Mouse (Mus musculus) gastrocnemius, postnatal 4 days (tissue): ENCODE results near the gene 9530068E07Rik. TPM values are rescaled to one million over a fixed set of nuclear protein-coding genes. Genes with fewer than 3 reads are reported as not detected.

Experiments used
- DNase-seq, 2 experiments: peaks; one replicate each; pipeline ENCODE4 v3.0.0; 2021 to 2022; ENCODE audit warnings: low spot score in 2 of 2, mixed read lengths in 2 of 2
- total RNA-seq, 2 experiments: library from RNA; stranded (reverse); gene quantifications; 2 replicates each; pipeline ENCODE4 v1.2.3; 2021

Gene 9530068E07Rik
- total RNA-seq, 2 experiments from 2014 or later, result 97.0 to 100 TPM

- no peak for DNase-seq
Measured at GRCm38 (mm10) chr11:52420296-52421052, 24.2 kb downstream of the 9530068E07Rik start.

DNA sequence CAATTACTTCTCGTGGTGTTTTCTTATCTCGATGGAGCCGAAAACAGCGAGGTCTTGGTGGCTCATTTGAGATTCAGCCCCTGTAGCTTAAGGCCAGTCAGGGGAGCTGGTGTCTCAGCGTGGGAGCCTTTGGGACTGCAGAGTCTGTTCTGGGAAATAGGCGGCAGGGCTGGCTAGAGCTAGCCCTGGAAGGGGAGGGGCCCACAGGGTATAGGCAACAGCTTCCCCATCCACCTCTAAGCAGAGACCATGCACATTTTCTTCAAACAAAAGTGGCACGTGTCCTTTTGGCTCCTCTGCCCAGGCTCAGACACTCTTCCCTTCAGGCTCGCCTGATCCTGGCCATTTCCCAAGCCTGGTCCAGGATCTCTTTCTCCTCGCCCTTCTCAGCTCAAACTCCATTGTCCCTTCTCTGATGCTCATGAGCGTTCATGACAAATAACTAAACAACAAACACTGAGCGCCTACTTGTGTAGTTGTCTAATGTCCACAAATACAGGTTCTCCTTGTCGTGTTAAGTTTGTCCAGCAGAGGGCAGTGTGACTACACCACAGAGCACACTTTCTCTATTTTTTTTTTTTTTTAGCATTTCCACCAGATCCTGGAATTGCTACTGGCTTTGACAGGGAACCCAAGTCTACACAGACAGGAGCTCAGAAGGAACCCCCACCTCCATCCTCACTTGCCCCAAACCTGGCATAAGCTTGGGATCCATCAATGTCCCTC lies 25.0 kb downstream of the 9530068E07Rik start:
- DNase-seq, result peak; percentile 34 to 49

- no peak for DNase-seq
Measured at GRCm38 (mm10) chr11:52429440-52429839, 33.2 kb downstream of the 9530068E07Rik start.

DNA sequence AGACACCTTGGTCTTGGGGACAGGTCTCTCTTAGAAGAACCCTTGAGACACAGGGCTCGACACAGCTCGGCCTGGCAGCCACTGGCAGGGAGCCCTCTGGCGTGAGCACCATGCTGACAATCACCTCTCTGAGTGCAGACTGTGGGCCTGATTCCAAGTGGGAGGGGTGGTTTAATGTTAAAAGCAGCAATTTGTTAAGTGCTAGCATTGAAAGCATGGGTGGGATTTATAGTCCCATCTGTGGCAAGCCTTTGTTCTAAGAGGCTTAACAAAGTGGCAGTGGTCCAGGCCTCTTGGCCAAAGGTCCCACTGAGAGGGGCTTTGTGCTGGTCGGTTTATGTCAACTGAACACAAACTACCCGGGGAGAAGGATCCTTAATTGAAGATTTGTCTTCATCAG lies 35.4 kb downstream of the 9530068E07Rik start:
- no peak for DNase-seq

DNA sequence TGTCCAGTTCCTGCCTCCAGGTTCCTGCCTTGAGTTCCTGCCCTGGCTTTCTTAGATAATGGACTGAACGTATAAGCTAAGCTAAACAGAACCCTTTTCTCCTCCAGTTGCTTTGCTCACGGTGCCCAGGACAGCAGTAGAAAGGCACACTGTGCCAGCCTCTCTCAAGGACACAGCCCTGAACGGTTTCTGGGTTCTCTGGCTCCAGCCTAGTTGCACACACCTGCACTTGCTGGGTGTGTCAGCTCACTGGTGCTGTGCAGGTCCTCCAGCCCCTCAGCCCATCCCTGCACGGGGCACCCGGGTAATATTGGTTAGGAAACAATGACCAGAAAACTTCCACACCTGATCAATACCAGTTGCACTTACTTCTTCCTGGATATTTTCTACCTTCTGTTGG lies 35.9 kb downstream of the 9530068E07Rik start:
- DNase-seq, result no peak

GRCm38 (mm10) chr11:52433076-52433796 lies 37.0 kb downstream of the 9530068E07Rik start:
- DNase-seq, result no peak

DNA sequence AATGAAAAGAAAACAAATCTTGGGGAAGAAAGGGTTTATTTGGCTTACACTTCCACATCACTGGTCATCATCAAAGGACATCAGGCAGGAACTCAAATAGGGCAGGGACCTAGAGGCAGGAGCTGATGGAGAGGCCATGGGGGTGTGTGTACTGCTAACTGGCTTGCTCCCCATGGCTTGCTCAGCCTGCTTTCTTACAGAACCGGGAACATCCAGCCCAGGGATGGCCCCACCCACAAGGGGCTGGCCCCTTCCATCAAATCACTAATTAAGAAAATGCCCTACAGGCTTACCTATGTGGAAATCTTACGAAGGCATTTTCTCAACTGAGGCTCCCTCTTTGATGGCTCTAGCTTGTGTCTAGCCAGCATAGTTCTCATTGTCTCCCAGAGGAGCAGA lies 37.6 kb downstream of the 9530068E07Rik start:
- DNase-seq, result no peak

GRCm38 (mm10) chr11:52435466-52435865 lies 39.2 kb downstream of the 9530068E07Rik start:
- no peak for DNase-seq

- no peak for DNase-seq
Measured at GRCm38 (mm10) chr11:52437123-52437522, 40.9 kb downstream of the 9530068E07Rik start.

DNA sequence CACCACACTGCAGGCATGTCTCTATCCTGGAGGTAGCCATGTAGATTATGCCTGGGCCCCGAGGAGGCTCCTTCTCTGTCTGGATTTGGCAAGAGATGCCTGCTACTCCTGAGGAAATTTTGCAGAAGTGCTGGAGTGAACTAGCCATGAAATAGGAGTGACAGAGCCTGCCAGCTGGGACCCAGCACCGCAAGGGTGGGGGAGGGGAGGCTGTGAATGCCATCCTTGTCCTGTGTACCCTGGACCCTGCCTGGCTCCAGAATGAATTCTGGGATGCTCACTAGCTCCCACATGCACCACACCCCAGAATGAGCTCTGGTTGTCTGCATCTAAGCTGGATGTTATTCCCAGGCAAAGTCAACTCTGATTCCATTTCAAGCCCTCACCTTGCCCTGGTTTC lies 44.9 kb downstream of the 9530068E07Rik start:
- DNase-seq, result no peak

DNA sequence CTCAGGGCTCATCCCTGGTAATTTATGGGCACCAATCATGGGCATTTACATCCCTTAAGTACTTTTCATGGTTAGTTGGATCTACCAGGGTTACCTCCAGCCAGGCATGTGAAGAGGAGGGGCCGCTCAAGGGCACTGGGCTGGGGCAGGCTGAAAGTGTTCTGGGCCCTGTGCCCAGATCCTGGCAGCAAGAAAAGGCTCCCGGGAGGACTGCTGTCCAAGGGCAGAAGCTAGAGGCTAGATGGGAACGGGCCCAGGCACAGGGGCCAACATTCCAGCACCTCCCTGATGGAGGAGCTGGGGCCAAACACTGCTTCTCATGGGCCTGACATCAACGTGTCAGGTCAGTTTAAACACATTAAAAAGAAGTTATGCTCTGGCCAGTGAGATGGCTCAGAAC lies 51.0 kb downstream of the 9530068E07Rik start:
- DNase-seq, result peak in 1 of 2 experiments; percentile 44

- DNase-seq, result no peak
Measured at GRCm38 (mm10) chr11:52449004-52449403, 52.8 kb downstream of the 9530068E07Rik start.

DNA sequence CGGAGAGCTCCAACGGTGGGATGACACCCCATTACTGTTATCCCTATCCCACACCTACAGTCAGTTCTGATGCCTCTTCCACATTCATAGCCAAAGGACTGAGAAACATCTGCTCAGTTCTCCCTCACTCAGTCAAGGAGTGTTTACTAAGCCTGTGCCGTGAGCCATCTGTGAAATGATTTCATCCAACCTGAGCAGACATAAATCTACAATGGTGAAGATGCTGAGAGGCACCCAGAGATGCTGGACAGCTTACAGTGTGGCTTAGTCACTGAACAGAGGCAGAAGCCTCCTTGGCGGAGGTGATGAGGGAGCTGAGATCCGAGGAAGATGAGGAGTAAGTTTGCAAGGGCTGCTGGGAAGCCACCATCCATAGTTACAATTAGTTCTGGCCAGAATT lies 62.1 kb downstream of the 9530068E07Rik start:
- no peak for DNase-seq

Other genes with a start within 250 kb of the 9530068E07Rik start
- not detected for gene Olfr1371, start 182.4 kb upstream of the 9530068E07Rik start, total RNA-seq
- 100 to 1,000 TPM; 234 to 243 TPM for gene Skp1a, start 164.4 kb upstream of the 9530068E07Rik start, total RNA-seq
- gene Tcf7, start 113.4 kb upstream of the 9530068E07Rik start, total RNA-seq, result 1 to 10 TPM; 2.5 to 4.1 TPM
- gene Vdac1, start 35.6 kb upstream of the 9530068E07Rik start, total RNA-seq, result 100 to 1,000 TPM; 797 to 932 TPM